Mouse (Mus musculus): ENCODE data around the gene Dlst. TPM values are rescaled to one million over a fixed set of nuclear protein-coding genes. Genes with fewer than 3 reads are reported as not detected.

Dlst gene
- total and polyA plus RNA-seq, 3 experiments, result 163 to 376 (median 230) TPM

GRCm38 (mm10) chr12:85101521-85102106 lies 9.0 kb upstream of the Dlst start:
- Histone ChIP-seq H3K79me2 (ENCODE audit: control insufficient read depth, insufficient read depth, low read length, poor library complexity) (no peaks in the 10 kb centered on the region), H3K9me3 (replicated peaks; ENCODE audit: insufficient read depth, low read length) (no peaks in the 10 kb centered on the region), H3K4me1 (ENCODE audit: control insufficient read depth in 1 of 2, insufficient read depth in 2 of 2, low read length in 2 of 2) (peaks cover 2 to 5% of the 10 kb centered on the region in 2 experiments), H3K4me3 (ENCODE audit: control insufficient read depth in 1 of 2, insufficient read depth in 1 of 2, low read depth in 2 of 2, low read length in 2 of 2) (no peak overlapping the region), H3K36me3 (ENCODE audit: control insufficient read depth in 1 of 2, insufficient read depth in 2 of 2, low read length in 2 of 2) (no peaks in the 10 kb centered on the region; a peak in 1 of 4 replicates), H3K9ac (ENCODE audit: control insufficient read depth, low read depth, low read length, poor library complexity, severe bottlenecking) (no peak overlapping the region), H3K27ac (ENCODE audit: control insufficient read depth, low read depth, low read length) (no peak overlapping the region), H3K27me3 (ENCODE audit: control insufficient read depth in 1 of 2, insufficient read depth in 2 of 2, low read length in 2 of 2) (no peaks in the 10 kb centered on the region)
- TF ChIP-seq EP300 (IDR thresholded peaks at IDR 0.05; ENCODE audit: low read depth in 1 of 2, low read length in 2 of 2) (no peak), MYB (IDR thresholded peaks at IDR 0.05; ENCODE audit: low read depth, low read length) (no peak), TBP (IDR thresholded peaks at IDR 0.05; ENCODE audit: low read depth, low read length) (no peak), ZKSCAN1 (IDR thresholded peaks at IDR 0.05; ENCODE audit: low read depth, low read length) (no peak), CHD1 (IDR thresholded peaks at IDR 0.05; ENCODE audit: low read depth, low read length) (no peak), HCFC1 (IDR thresholded peaks at IDR 0.05; ENCODE audit: low read depth, low read length) (no peak), ETS1 (IDR thresholded peaks at IDR 0.05; ENCODE audit: low read depth, low read length) (no peak), MEF2A (IDR thresholded peaks at IDR 0.05; ENCODE audit: extremely low read depth, insufficient replicate concordance, low read depth, low read length, poor library complexity, severe bottlenecking) (no peak), E2F4 (IDR thresholded peaks at IDR 0.05; ENCODE audit: borderline replicate concordance, low read depth, low read length) (no peak), GATA1 (IDR thresholded peaks at IDR 0.05; ENCODE audit: low read depth, low read length) (no peak)
- no peak for DNase-seq (ENCODE audit: low read depth, low spot score)

GRCm38 (mm10) chr12:85103096-85103495 lies 7.5 kb upstream of the Dlst start:
- no peak overlapping the region for H3K27ac ChIP-seq (ENCODE audit: control insufficient read depth, low read depth, low read length)
- DNase-seq (ENCODE audit: low read depth, low spot score), result no peak
- H3K79me2 ChIP-seq (ENCODE audit: control insufficient read depth, insufficient read depth, low read length, poor library complexity), result no peaks in the 10 kb centered on the region
- no peaks in the 10 kb centered on the region for H3K36me3 ChIP-seq (ENCODE audit: control insufficient read depth in 1 of 2, insufficient read depth in 2 of 2, low read length in 2 of 2)
- TF ChIP-seq RCOR1 (IDR thresholded peaks at IDR 0.05; ENCODE audit: low read depth, low read length) (no peak), NRF1 (IDR thresholded peaks at IDR 0.05; ENCODE audit: insufficient read depth, low read depth, low read length, poor library complexity, severe bottlenecking) (no peak), ZMIZ1 (IDR thresholded peaks at IDR 0.05; ENCODE audit: low read depth, low read length) (no peak), GATA1 (IDR thresholded peaks at IDR 0.05; ENCODE audit: low read depth, low read length) (no peak), SMC3 (IDR thresholded peaks at IDR 0.05; ENCODE audit: low read depth, low read length) (no peak), HCFC1 (IDR thresholded peaks at IDR 0.05; ENCODE audit: low read depth, low read length) (no peak), MYB (IDR thresholded peaks at IDR 0.05; ENCODE audit: low read depth, low read length) (no peak), CTCF (IDR thresholded peaks at IDR 0.05 in 2 of 3, conservative IDR thresholded peaks at IDR 0.05 in 1 of 3; ENCODE audit: control insufficient read depth in 1 of 3, insufficient read depth in 1 of 3, low read depth in 2 of 3, low read length in 3 of 3, poor library complexity in 1 of 3, severe bottlenecking in 1 of 3) (no peak), TBP (IDR thresholded peaks at IDR 0.05; ENCODE audit: low read depth, low read length) (no peak)
- no peak overlapping the region for H3K4me3 ChIP-seq (ENCODE audit: control insufficient read depth in 1 of 2, insufficient read depth in 1 of 2, low read depth in 2 of 2, low read length in 2 of 2)
- H3K9me3 ChIP-seq (replicated peaks; ENCODE audit: insufficient read depth, low read length), result no peaks in the 10 kb centered on the region
- no peaks in the 10 kb centered on the region for H3K27me3 ChIP-seq (ENCODE audit: control insufficient read depth in 1 of 2, insufficient read depth in 2 of 2, low read length in 2 of 2)
- no peaks in the 10 kb centered on the region for H3K4me1 ChIP-seq (ENCODE audit: control insufficient read depth in 1 of 2, insufficient read depth in 2 of 2, low read length in 2 of 2)
- no peak overlapping the region for H3K9ac ChIP-seq (ENCODE audit: control insufficient read depth, low read depth, low read length, poor library complexity, severe bottlenecking)
